Mouse (Mus musculus): ENCODE measurements around the gene Hs3st3a1. TPM values are rescaled to one million over a fixed set of nuclear protein-coding genes. Genes with fewer than 3 reads are reported as not detected.

The Hs3st3a1 gene
- total and polyA plus RNA-seq, 2 experiments from 2014 or later = 0.80 to 3.0 TPM

DNA sequence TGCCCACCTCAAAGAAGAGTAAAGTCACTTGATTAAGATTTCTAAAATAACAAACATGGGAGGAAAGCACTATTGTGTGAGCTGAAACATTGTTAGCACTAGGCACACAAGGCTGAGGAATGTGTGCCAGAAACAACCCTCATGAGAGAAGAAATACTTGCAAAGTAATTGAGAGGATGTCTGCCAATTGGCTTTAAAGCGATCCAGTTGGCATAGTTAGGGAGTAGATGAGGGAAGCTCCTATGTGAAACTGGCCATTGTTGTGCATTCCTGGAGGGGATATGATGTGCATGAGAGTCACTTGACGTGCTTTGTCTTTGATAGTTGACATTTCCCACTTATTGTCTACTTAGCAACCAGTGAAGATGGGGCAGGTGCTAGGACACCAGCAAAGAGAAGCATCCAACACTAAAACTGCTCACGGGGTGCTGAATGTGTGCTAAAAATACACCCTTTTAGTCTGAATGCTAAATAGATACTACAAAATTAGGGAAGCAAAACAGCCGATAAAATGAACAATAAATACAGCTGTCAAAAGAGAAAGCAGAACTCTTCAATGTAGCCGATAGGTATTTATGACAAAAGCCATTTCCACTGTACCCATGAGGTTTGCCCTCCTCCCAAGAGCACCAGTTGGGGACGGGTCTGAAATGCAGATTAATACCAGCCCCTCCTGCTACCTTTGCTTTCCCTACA, 83.2 kb downstream of the Hs3st3a1 start:
- H3K4me2 ChIP-seq (ENCODE audit: low read depth, low read length) = no peak overlapping the region
- no peaks in the 10 kb centered on the region for H3K36me3 ChIP-seq (ENCODE audit: insufficient read depth, low read length)
- 39% methylated on average over 6 of the region's 6 CpGs for WGBS
- H3K9me3 ChIP-seq (ENCODE audit: low read length) = no peaks in the 10 kb centered on the region
- peaks cover 16% of the 10 kb centered on the region; the same call in 1 of the 2 replicates for H3K27me3 ChIP-seq (ENCODE audit: insufficient read depth, low read length)
- H3K4me3 ChIP-seq (ENCODE audit: low read length) = no peak overlapping the region
- H3K4me1 ChIP-seq (ENCODE audit: insufficient read depth, low read length) = no peaks in the 10 kb centered on the region
- DNase-seq (ENCODE audit: low spot score) = peak; percentile 63
- H3K9ac ChIP-seq (replicated peaks; ENCODE audit: low read length) = no peak overlapping the region
- no peak for TF ChIP-seq CTCF (IDR thresholded peaks at IDR 0.05; ENCODE audit: low read depth)
- ATAC-seq = no peak
- no peak overlapping the region for H3K27ac ChIP-seq

- no peak overlapping the region for H3K4me2 ChIP-seq (ENCODE audit: low read depth, low read length)
- H3K27me3 ChIP-seq (ENCODE audit: insufficient read depth, low read length) = peaks cover 16% of the 10 kb centered on the region; the same call in 1 of the 2 replicates
- H3K4me3 ChIP-seq (ENCODE audit: low read length) = no peak overlapping the region
- no peaks in the 10 kb centered on the region for H3K9me3 ChIP-seq (ENCODE audit: low read length)
- ATAC-seq (no peak), DNase-seq (ENCODE audit: low spot score) (no peak)
- WGBS = 94% methylated on average over 8 of the region's 8 CpGs
- no peak overlapping the region for H3K9ac ChIP-seq (replicated peaks; ENCODE audit: low read length)
- no peak overlapping the region for H3K27ac ChIP-seq
- no peaks in the 10 kb centered on the region for H3K36me3 ChIP-seq (ENCODE audit: insufficient read depth, low read length)
- no peaks in the 10 kb centered on the region for H3K4me1 ChIP-seq (ENCODE audit: insufficient read depth, low read length)
- TF ChIP-seq CTCF (IDR thresholded peaks at IDR 0.05; ENCODE audit: low read depth) = no peak
These were observed 89.0 kb downstream of the Hs3st3a1 start for GRCm38 (mm10) chr11:64523993-64524570.

DNA sequence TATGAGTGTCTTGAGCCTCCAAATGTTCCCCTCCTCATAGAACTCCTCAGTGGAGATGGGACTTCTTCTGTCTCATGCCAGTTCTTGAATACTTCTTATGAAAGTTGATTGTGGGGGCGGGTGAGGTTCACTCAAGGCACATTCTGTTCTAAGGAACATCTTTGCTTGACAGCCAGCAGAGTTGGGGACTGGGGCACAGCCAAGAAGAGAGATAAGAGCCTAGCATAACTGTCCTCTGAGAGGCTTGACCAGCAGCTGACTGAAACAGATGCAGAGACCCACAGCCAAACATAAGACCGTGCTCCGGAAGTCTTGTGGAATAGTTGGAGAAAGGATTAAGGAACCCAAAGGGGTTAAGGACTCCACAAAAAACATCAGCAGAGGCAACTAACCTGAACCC, 102.1 kb downstream of the Hs3st3a1 start:
- Histone ChIP-seq H3K9ac (replicated peaks; ENCODE audit: low read length) (no peak overlapping the region), H3K27me3 (ENCODE audit: insufficient read depth, low read length) (no peaks in the 10 kb centered on the region), H3K4me1 (ENCODE audit: insufficient read depth, low read length) (no peaks in the 10 kb centered on the region), H3K36me3 (ENCODE audit: insufficient read depth, low read length) (no peaks in the 10 kb centered on the region), H3K9me3 (ENCODE audit: low read length) (no peaks in the 10 kb centered on the region), H3K4me2 (ENCODE audit: low read depth, low read length) (no peak overlapping the region), H3K4me3 (ENCODE audit: low read length) (no peak overlapping the region), H3K27ac (no peak overlapping the region)
- DNase-seq (ENCODE audit: low spot score) = no peak
- no peak for ATAC-seq
- 95% methylated on average over 3 of the region's 3 CpGs for WGBS
- no peak for TF ChIP-seq CTCF (IDR thresholded peaks at IDR 0.05; ENCODE audit: low read depth)

DNA sequence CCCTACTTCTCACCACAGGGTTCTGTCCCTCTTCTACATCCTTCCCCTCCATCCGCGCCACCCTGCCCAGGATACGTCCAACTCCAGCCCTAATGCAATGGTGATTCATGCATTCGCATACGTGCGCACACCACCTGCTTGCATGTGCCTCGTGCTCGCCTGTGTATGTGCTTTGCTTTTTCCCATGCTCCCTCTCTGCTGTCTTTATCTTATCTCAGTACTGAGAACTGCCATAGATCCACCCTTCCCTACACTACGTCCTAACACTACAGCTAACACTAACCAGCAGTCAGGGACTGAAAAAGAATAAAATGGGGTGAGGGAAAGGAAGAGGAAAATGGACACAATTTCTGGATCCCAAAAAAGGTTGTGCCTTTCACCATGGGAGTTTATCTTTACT, 106.7 kb downstream of the Hs3st3a1 start:
- H3K9me3 ChIP-seq (ENCODE audit: low read length) = no peaks in the 10 kb centered on the region
- H3K27me3 ChIP-seq (ENCODE audit: insufficient read depth, low read length) = no peaks in the 10 kb centered on the region
- DNase-seq (ENCODE audit: low spot score) = no peak
- no peaks in the 10 kb centered on the region for H3K4me1 ChIP-seq (ENCODE audit: insufficient read depth, low read length)
- no peak for ATAC-seq
- H3K27ac ChIP-seq = no peak overlapping the region
- H3K4me2 ChIP-seq (ENCODE audit: low read depth, low read length) = no peak overlapping the region
- H3K9ac ChIP-seq (replicated peaks; ENCODE audit: low read length) = no peak overlapping the region
- H3K36me3 ChIP-seq (ENCODE audit: insufficient read depth, low read length) = no peaks in the 10 kb centered on the region
- no peak overlapping the region for H3K4me3 ChIP-seq (ENCODE audit: low read length)
- 92% methylated on average over 9 of the region's 9 CpGs for WGBS
- TF ChIP-seq CTCF (IDR thresholded peaks at IDR 0.05; ENCODE audit: low read depth) = no peak

DNA sequence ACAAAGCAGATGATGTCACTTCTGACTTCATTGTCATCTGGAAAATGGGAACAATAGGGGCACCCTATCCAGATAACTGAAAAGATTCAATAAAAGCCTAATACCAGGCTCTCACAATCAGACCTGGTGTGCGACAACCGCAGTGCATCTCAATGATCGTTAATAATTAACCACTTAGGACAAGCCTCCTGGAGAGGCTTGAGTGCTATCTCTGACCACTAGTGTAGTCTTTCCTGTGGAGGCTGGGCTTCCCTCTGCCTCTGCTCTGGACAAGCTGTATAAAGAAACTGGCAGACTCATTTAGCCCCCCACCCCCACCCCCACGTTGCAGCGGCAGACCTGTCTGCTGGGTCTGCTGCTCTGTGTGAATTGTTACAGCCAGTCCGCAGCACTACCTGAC, 107.2 kb downstream of the Hs3st3a1 start:
- no peak overlapping the region for H3K4me2 ChIP-seq (ENCODE audit: low read depth, low read length)
- H3K9ac ChIP-seq (replicated peaks; ENCODE audit: low read length) = no peak overlapping the region
- no peak for TF ChIP-seq CTCF (IDR thresholded peaks at IDR 0.05; ENCODE audit: low read depth)
- H3K27me3 ChIP-seq (ENCODE audit: insufficient read depth, low read length) = no peaks in the 10 kb centered on the region
- DNase-seq (ENCODE audit: low spot score) = no peak
- H3K36me3 ChIP-seq (ENCODE audit: insufficient read depth, low read length) = no peaks in the 10 kb centered on the region
- no peak overlapping the region for H3K4me3 ChIP-seq (ENCODE audit: low read length)
- WGBS = 63% methylated on average over 6 of the region's 6 CpGs
- H3K9me3 ChIP-seq (ENCODE audit: low read length) = no peaks in the 10 kb centered on the region
- ATAC-seq = no peak
- no peak overlapping the region for H3K27ac ChIP-seq
- no peaks in the 10 kb centered on the region for H3K4me1 ChIP-seq (ENCODE audit: insufficient read depth, low read length)

DNA sequence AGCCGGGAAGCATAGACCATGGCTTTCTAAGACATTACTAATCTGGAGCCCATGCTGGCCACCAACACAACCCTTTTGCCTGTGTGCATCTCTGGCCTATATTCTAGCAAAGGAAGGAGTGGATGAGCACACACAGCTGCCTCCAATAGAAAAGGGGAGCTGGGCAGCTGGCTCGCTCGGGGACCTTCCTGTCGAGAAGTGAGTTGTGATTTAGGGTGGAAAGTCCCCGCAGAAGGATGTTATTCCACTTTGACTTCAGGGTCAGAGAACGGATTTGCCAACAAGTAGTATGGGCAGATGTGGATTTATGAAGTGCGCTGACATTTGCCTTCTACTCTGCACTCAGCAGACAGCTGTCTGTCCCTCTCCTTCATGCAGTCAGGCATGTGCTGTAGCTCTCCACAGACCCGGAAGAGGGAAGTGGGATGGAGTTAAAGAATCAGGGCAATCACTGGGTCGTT, 108.1 kb downstream of the Hs3st3a1 start:
- ATAC-seq (no peak), DNase-seq (ENCODE audit: low spot score) (no peak)
- H3K9me3 ChIP-seq (ENCODE audit: low read length) = no peaks in the 10 kb centered on the region
- WGBS = 81% methylated on average over 9 of the region's 9 CpGs
- TF ChIP-seq CTCF (IDR thresholded peaks at IDR 0.05; ENCODE audit: low read depth) = no peak
- no peak overlapping the region for H3K9ac ChIP-seq (replicated peaks; ENCODE audit: low read length)
- no peaks in the 10 kb centered on the region for H3K27me3 ChIP-seq (ENCODE audit: insufficient read depth, low read length)
- H3K4me1 ChIP-seq (ENCODE audit: insufficient read depth, low read length) = no peaks in the 10 kb centered on the region
- no peak overlapping the region for H3K4me2 ChIP-seq (ENCODE audit: low read depth, low read length)
- no peak overlapping the region for H3K4me3 ChIP-seq (ENCODE audit: low read length)
- no peak overlapping the region for H3K27ac ChIP-seq
- H3K36me3 ChIP-seq (ENCODE audit: insufficient read depth, low read length) = no peaks in the 10 kb centered on the region

GRCm38 (mm10) chr11:64544236-64544635, 109.1 kb downstream of the Hs3st3a1 start:
- H3K27ac ChIP-seq = no peak overlapping the region
- no peak for TF ChIP-seq CTCF (IDR thresholded peaks at IDR 0.05; ENCODE audit: low read depth)
- no peak overlapping the region for H3K9ac ChIP-seq (replicated peaks; ENCODE audit: low read length)
- peak; percentile 2 for DNase-seq (ENCODE audit: low spot score)
- no peak overlapping the region for H3K4me2 ChIP-seq (ENCODE audit: low read depth, low read length)
- H3K36me3 ChIP-seq (ENCODE audit: insufficient read depth, low read length) = no peaks in the 10 kb centered on the region
- 45% methylated on average over 5 of the region's 5 CpGs for WGBS
- H3K9me3 ChIP-seq (ENCODE audit: low read length) = no peaks in the 10 kb centered on the region
- no peak for ATAC-seq
- no peak overlapping the region for H3K4me3 ChIP-seq (ENCODE audit: low read length)
- no peaks in the 10 kb centered on the region for H3K4me1 ChIP-seq (ENCODE audit: insufficient read depth, low read length)
- no peaks in the 10 kb centered on the region for H3K27me3 ChIP-seq (ENCODE audit: insufficient read depth, low read length)
